ENCODE assay signal across 8 mouse cellular contexts in genomic region chr11:110398553-110399239, GRCm38 (mm10). TPM values are rescaled to one million over a fixed set of nuclear protein-coding genes. Genes with fewer than 3 reads are reported as not detected.
DNase-seq lines count a peak whose midpoint lies in the region; ATAC-seq and TF ChIP-seq lines count a peak whose summit lies in the region.

TSS of gene Map2k6 (plus strand) at chr11:110399122.

- H3K4me3 ChIP-seq in embryonic facial prominence, embryonic 12.5 days = peak within 1 kb of the TSS; percentile 63
- H3K4me3 ChIP-seq in intestine, postnatal 0 days (ENCODE audit: low read depth, low read length) = peak within 1 kb of the TSS; percentile 57
- H3K4me3 ChIP-seq in midbrain, embryonic 11.5 days (ENCODE audit: low read depth, low read length) = peak within 1 kb of the TSS; percentile 46

- no peaks in the 10 kb centered on the region for H3K36me3 ChIP-seq in embryonic facial prominence, embryonic 12.5 days
- H3K36me3 ChIP-seq in intestine, postnatal 0 days (ENCODE audit: control insufficient read depth, insufficient read depth) = no peaks in the 10 kb centered on the region
- H3K36me3 ChIP-seq in midbrain, embryonic 11.5 days (ENCODE audit: control insufficient read depth, insufficient read depth, low read length) = no peaks in the 10 kb centered on the region

- no peaks in the 10 kb centered on the region for H3K27me3 ChIP-seq in embryonic facial prominence, embryonic 12.5 days
- no peaks in the 10 kb centered on the region for H3K27me3 ChIP-seq in intestine, postnatal 0 days (replicated peaks; ENCODE audit: control insufficient read depth, insufficient read depth, low read length)
- H3K27me3 ChIP-seq in midbrain, embryonic 11.5 days (ENCODE audit: control insufficient read depth, insufficient read depth, low read length) = peaks cover 2% of the 10 kb centered on the region; the same call in 1 of the 2 replicates

- peak; percentile 71 to 77 for DNase-seq in urinary bladder, adult 18-20 months (ENCODE audit: low spot score in 2 of 2)
- DNase-seq in urinary bladder, postnatal 10 days (ENCODE audit: low spot score) = no peak
- DNase-seq in left cerebral cortex, postnatal 4 days = peak; percentile 81
- DNase-seq in midbrain, embryonic 11.5 days (ENCODE audit: low spot score, missing footprints) = peak; percentile 95
- DNase-seq in right cerebral cortex, postnatal 4 days = peak; percentile 72

- H3K9me3 ChIP-seq in embryonic facial prominence, embryonic 12.5 days = no peaks in the 10 kb centered on the region
- no peaks in the 10 kb centered on the region for H3K9me3 ChIP-seq in intestine, postnatal 0 days (ENCODE audit: control insufficient read depth)
- no peaks in the 10 kb centered on the region for H3K9me3 ChIP-seq in midbrain, embryonic 11.5 days (ENCODE audit: control insufficient read depth, low read length)

- H3K27ac ChIP-seq in embryonic facial prominence, embryonic 12.5 days = 0 out of 2 replicates have a peak within 1 kb of the TSS, but pooled peaks have one; percentile 58
- H3K27ac ChIP-seq in intestine, postnatal 0 days (ENCODE audit: low read depth, low read length) = 0 out of 2 replicates have a peak within 1 kb of the TSS, but pooled peaks have one; percentile 5
- H3K27ac ChIP-seq in midbrain, embryonic 11.5 days (ENCODE audit: low read depth, low read length) = no peak within 1 kb of the TSS

- peak within 1 kb of the TSS; percentile 64 for H3K9ac ChIP-seq in embryonic facial prominence, embryonic 12.5 days
- no peak within 1 kb of the TSS for H3K9ac ChIP-seq in intestine, postnatal 0 days (ENCODE audit: low read depth, low read length)
- H3K9ac ChIP-seq in midbrain, embryonic 11.5 days (ENCODE audit: low read length) = peak within 1 kb of the TSS; percentile 64

- H3K4me2 ChIP-seq in embryonic facial prominence, embryonic 12.5 days (replicated peaks) = peak within 1 kb of the TSS; percentile 64
- H3K4me2 ChIP-seq in intestine, postnatal 0 days (replicated peaks; ENCODE audit: low read depth) = peak within 1 kb of the TSS; percentile 62
- H3K4me2 ChIP-seq in midbrain, embryonic 11.5 days = peak within 1 kb of the TSS; percentile 65

- peak; percentile 91 for ATAC-seq in embryonic facial prominence, embryonic 12.5 days (ENCODE audit: insufficient number of reproducible peaks, insufficient read depth, low FRiP score, low TSS enrichment)
- peak; percentile 97 for ATAC-seq in granulocyte monocyte progenitor cell, adult 5-6 weeks (replicated peaks; ENCODE audit: poor library complexity, severe bottlenecking)
- peak; percentile 83 for ATAC-seq in intestine, postnatal 0 days
- peak; percentile 94 for ATAC-seq in midbrain, embryonic 11.5 days (ENCODE audit: low FRiP score)

- peaks cover 24% of the 10 kb centered on the region for H3K4me1 ChIP-seq in embryonic facial prominence, embryonic 12.5 days
- H3K4me1 ChIP-seq in intestine, postnatal 0 days (replicated peaks; ENCODE audit: control insufficient read depth, insufficient read depth, low read length) = no peaks in the 10 kb centered on the region
- peaks cover 11% of the 10 kb centered on the region for H3K4me1 ChIP-seq in midbrain, embryonic 11.5 days (ENCODE audit: control insufficient read depth, insufficient read depth, low read length)

- WGBS in embryonic facial prominence, embryonic 12.5 days = 9% methylated on average over 20 of the region's 20 CpGs
- 7% methylated on average over 20 of the region's 20 CpGs for WGBS in intestine, postnatal 0 days
- 7% methylated on average over 20 of the region's 20 CpGs for WGBS in midbrain, embryonic 11.5 days

- TF ChIP-seq CTCF in intestine, postnatal 0 days (IDR thresholded peaks at IDR 0.05; ENCODE audit: low read depth) = peak; percentile 28; the same call in 1 of the 2 replicates

- intact Hi-C loops in left cerebral cortex, postnatal 4 days (cut with DNase I) = no loop called here

RNA-seq across cellular contexts. Expression of gene Map2k6, which starts in this region (rescaled TPM):
- 42.8 and 44.9 TPM in 2 replicates for polyA plus RNA-seq in embryonic facial prominence, embryonic 12.5 days (2016; fragmentation: Nextera tagmentation; extraction: Ambion mirVana)
- total RNA-seq in granulocyte monocyte progenitor cell, adult 5-6 weeks (2014; fragmentation: Nextera tagmentation) = 10.1 and 12.9 TPM in 2 replicates
- 18.8 and 20.9 TPM in 2 replicates for total RNA-seq in granulocyte monocyte progenitor cell, adult 5-6 weeks (2017)
- 3.4 and 3.8 TPM in 2 replicates for polyA plus RNA-seq in intestine, postnatal 0 days (2015; fragmentation: Nextera tagmentation; extraction: Ambion mirVana)
- 10 to 100 TPM; 33.0 to 35.7 TPM for total RNA-seq in left cerebral cortex, postnatal 4 days (2021)
- polyA plus RNA-seq in midbrain, embryonic 11.5 days (2014; fragmentation: Nextera tagmentation; extraction: Ambion mirVana) = 37.1 and 38.7 TPM in 2 replicates
